Mouse (Mus musculus): ENCODE measurements around the gene Prmt3. TPM values are rescaled to one million over a fixed set of nuclear protein-coding genes. Genes with fewer than 3 reads are reported as not detected.

Gene Prmt3
- polyA plus RNA-seq, 1 experiment from 2014 or later = 52.3 TPM

DNA sequence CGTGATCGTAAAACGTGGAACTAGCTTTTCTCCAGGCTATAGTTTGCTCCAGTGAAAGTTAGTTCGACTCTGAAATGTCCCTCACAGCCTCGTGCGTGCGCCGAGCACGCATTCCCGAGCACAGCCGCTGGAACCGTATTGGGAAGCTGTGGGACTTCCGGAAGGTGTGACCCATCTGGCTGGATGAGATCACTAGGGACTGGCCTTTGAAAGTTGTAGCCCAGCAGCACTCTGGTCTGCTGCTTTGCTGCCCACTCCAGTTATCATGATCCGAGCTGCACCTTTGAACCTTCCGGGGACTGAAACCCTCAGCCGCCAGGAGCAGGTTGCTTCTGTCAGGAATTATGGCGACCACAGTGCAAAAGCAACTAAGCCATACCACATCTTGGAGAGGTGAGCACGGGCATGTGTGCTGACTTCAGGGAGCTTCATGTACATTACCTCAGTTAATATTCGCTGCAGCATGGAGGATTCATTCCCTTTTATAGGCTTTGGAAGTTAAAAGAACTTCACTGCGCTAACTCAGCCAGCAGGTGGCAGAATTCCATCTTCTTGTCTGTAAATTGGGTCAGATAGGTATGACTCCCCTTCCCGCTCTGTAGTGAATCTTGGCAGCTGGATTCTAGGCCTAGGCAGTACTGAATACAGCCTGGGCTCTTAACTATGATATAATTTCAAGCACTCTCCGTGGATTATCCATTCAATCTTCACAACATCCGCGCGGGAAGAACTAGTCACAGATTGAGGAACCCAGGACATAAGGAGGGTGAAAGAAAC is 25.2 kb upstream of the Prmt3 start:
- Histone ChIP-seq H3K4me3 (replicated peaks; ENCODE audit: low read depth, low read length) (no peak overlapping the region), H3K36me3 (ENCODE audit: insufficient read depth, low read length) (no peaks in the 10 kb centered on the region), H3K4me2 (ENCODE audit: low read length) (peak overlapping the region; percentile 19; the same call in 1 of the 2 replicates), H3K9ac (ENCODE audit: low read depth, low read length) (no peak overlapping the region), H3K27ac (no peak overlapping the region), H3K9me3 (replicated peaks; ENCODE audit: low read length) (no peaks in the 10 kb centered on the region), H3K4me1 (replicated peaks; ENCODE audit: insufficient read depth, low read length) (0 out of 2 replicates have a peak, but pooled peaks cover 3% of the 10 kb centered on the region), H3K27me3 (ENCODE audit: insufficient read depth, low read length) (no peaks in the 10 kb centered on the region; the same call in 1 of the 2 replicates)
- ATAC-seq (replicated peaks; ENCODE audit: low FRiP score, low read depth) (no peak), DNase-seq (ENCODE audit: low spot score) (peak; percentile 66)
- TF ChIP-seq CTCF (IDR thresholded peaks at IDR 0.05; ENCODE audit: low read depth) = peak; percentile 74
- 36% methylated on average over 25 of the region's 25 CpGs for WGBS

GRCm38 (mm10) chr7:49754767-49755166 is 23.4 kb upstream of the Prmt3 start:
- 4% methylated on average over 9 of the region's 9 CpGs for WGBS
- Histone ChIP-seq H3K4me2 (ENCODE audit: low read length) (no peak overlapping the region), H3K36me3 (ENCODE audit: insufficient read depth, low read length) (no peaks in the 10 kb centered on the region), H3K4me3 (replicated peaks; ENCODE audit: low read depth, low read length) (no peak overlapping the region), H3K9ac (ENCODE audit: low read depth, low read length) (no peak overlapping the region), H3K4me1 (replicated peaks; ENCODE audit: insufficient read depth, low read length) (0 out of 2 replicates have a peak, but pooled peaks cover 10% of the 10 kb centered on the region), H3K9me3 (replicated peaks; ENCODE audit: low read length) (no peaks in the 10 kb centered on the region), H3K27me3 (ENCODE audit: insufficient read depth, low read length) (no peaks in the 10 kb centered on the region; the same call in 1 of the 2 replicates), H3K27ac (no peak overlapping the region)
- TF ChIP-seq CTCF (IDR thresholded peaks at IDR 0.05; ENCODE audit: low read depth) = peak; percentile 88
- no peak for ATAC-seq (replicated peaks; ENCODE audit: low FRiP score, low read depth)
- peak; percentile 68 for DNase-seq (ENCODE audit: low spot score)

DNA sequence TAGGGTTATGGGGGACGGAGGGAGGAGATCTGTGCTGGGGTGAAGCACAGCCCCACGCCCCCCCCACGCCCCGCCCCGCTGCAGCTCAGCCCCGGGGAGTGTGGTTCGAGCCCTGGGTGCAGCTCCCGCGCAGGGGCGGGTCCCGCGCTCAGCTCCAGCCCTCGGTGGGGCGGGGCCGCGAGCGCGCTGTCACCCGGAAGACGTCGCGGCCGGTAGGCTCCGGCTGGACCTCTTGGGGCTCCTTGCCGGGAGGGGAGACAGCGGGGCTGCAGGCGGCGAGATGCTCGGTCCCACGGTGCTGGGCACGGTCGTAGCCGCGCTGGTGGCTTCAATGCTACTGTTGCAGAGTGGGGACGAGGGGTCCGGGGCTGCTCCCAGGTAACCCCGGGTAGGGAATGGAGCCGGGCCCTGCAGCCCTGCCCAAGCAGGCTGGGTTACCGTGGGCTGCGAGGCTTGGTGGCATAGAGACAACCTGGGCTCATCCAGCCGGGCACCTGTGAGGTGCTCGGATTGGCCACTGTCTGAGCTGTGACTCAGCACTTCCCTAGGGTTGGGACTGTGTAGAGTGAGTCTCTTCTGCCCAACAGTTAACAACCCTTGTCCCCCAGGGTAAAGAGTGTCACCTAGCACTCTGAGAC is 19.1 kb upstream of the Prmt3 start, which contains the start of gene Htatip2:
Gene Htatip2 (plus strand): TSS at position 182 of the 638 bp plus-strand sequence.
- TF ChIP-seq CTCF (IDR thresholded peaks at IDR 0.05; ENCODE audit: low read depth) = no peak
- H3K36me3 ChIP-seq (ENCODE audit: insufficient read depth, low read length) = no peaks in the 10 kb centered on the region
- no peaks in the 10 kb centered on the region for H3K9me3 ChIP-seq (replicated peaks; ENCODE audit: low read length)
- ATAC-seq (replicated peaks; ENCODE audit: low FRiP score, low read depth) = peak; percentile 65
- H3K27ac ChIP-seq = no peak within 1 kb of the TSS
- no peaks in the 10 kb centered on the region for H3K27me3 ChIP-seq (ENCODE audit: insufficient read depth, low read length)
- 0 out of 2 replicates have a peak, but pooled peaks cover 7% of the 10 kb centered on the region for H3K4me1 ChIP-seq (replicated peaks; ENCODE audit: insufficient read depth, low read length)
- DNase-seq (ENCODE audit: low spot score) = peak; percentile 24
- 3% methylated on average over 32 of the region's 42 CpGs for WGBS
- peak within 1 kb of the TSS; percentile 60 for H3K9ac ChIP-seq (ENCODE audit: low read depth, low read length)
- H3K4me3 ChIP-seq (replicated peaks; ENCODE audit: low read depth, low read length) = peak within 1 kb of the TSS; percentile 53
- peak within 1 kb of the TSS; percentile 91 for H3K4me2 ChIP-seq (ENCODE audit: low read length)

DNA sequence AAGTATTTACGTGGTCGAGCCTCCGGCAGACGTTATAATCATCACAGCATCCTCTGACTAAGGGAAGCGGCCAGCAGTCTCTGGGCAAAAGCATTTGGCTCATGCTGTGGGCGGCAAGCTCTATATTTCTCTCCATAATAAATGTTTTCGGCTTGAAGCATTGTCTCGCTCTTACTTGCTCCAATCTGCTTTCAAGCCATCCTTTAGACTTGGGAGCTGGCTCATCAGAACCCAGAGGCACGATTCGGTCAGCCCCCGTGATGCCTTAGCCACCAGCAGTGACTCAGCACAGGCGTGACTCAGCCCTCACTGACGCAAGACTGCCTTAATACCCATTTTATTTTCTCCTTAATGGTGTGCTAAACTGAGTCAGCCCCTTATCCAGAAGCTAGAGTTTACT is 15.5 kb upstream of the Prmt3 start:
- no peak overlapping the region for H3K4me2 ChIP-seq (ENCODE audit: low read length)
- DNase-seq (ENCODE audit: low spot score) (no peak), ATAC-seq (replicated peaks; ENCODE audit: low FRiP score, low read depth) (no peak)
- 0 out of 2 replicates have a peak, but pooled peaks cover 7% of the 10 kb centered on the region for H3K4me1 ChIP-seq (replicated peaks; ENCODE audit: insufficient read depth, low read length)
- H3K9ac ChIP-seq (ENCODE audit: low read depth, low read length) = no peak overlapping the region
- no peaks in the 10 kb centered on the region for H3K9me3 ChIP-seq (replicated peaks; ENCODE audit: low read length)
- no peak overlapping the region for H3K4me3 ChIP-seq (replicated peaks; ENCODE audit: low read depth, low read length)
- no peaks in the 10 kb centered on the region for H3K27me3 ChIP-seq (ENCODE audit: insufficient read depth, low read length)
- WGBS = 78% methylated on average over 13 of the region's 13 CpGs
- H3K36me3 ChIP-seq (ENCODE audit: insufficient read depth, low read length) = no peaks in the 10 kb centered on the region
- TF ChIP-seq CTCF (IDR thresholded peaks at IDR 0.05; ENCODE audit: low read depth) = no peak
- H3K27ac ChIP-seq = no peak overlapping the region

- 0 out of 2 replicates have a peak, but pooled peaks cover 2% of the 10 kb centered on the region for H3K4me1 ChIP-seq (replicated peaks; ENCODE audit: insufficient read depth, low read length)
- H3K4me3 ChIP-seq (replicated peaks; ENCODE audit: low read depth, low read length) = no peak overlapping the region
- ATAC-seq (replicated peaks; ENCODE audit: low FRiP score, low read depth) (no peak), DNase-seq (ENCODE audit: low spot score) (peak; percentile 3)
- no peak overlapping the region for H3K4me2 ChIP-seq (ENCODE audit: low read length)
- WGBS = 57% methylated on average over 10 of the region's 10 CpGs
- no peak overlapping the region for H3K27ac ChIP-seq
- TF ChIP-seq CTCF (IDR thresholded peaks at IDR 0.05; ENCODE audit: low read depth) = no peak
- no peaks in the 10 kb centered on the region for H3K27me3 ChIP-seq (ENCODE audit: insufficient read depth, low read length)
- no peak overlapping the region for H3K9ac ChIP-seq (ENCODE audit: low read depth, low read length)
- no peaks in the 10 kb centered on the region for H3K9me3 ChIP-seq (replicated peaks; ENCODE audit: low read length)
- H3K36me3 ChIP-seq (ENCODE audit: insufficient read depth, low read length) = no peaks in the 10 kb centered on the region
Observed at GRCm38 (mm10) chr7:49764011-49764716, 14.0 kb upstream of the Prmt3 start.

DNA sequence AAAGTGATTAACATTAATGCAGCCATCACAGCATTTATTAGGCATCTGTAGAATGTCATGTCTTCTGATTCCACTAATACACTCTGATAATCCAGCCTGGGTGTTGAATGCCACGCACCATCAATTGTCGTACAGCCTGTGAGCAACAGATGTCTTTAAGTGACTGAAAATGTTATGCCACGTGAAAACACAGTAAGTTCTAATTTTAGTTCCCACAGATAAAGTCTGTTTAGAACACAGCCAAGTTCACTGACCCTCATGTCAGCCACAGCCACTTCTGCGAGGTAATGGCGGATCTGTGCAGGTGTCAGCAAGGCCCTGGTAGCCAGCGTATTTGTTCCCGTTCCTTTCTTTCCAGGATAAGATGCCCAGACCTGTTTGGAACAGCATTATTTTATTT is 12.0 kb upstream of the Prmt3 start:
- WGBS = 92% methylated on average over 7 of the region's 7 CpGs
- DNase-seq (ENCODE audit: low spot score) (no peak), ATAC-seq (replicated peaks; ENCODE audit: low FRiP score, low read depth) (no peak)
- Histone ChIP-seq H3K4me3 (replicated peaks; ENCODE audit: low read depth, low read length) (no peak overlapping the region), H3K4me2 (ENCODE audit: low read length) (no peak overlapping the region), H3K27ac (no peak overlapping the region), H3K4me1 (replicated peaks; ENCODE audit: insufficient read depth, low read length) (no peaks in the 10 kb centered on the region), H3K36me3 (ENCODE audit: insufficient read depth, low read length) (no peaks in the 10 kb centered on the region), H3K9me3 (replicated peaks; ENCODE audit: low read length) (no peaks in the 10 kb centered on the region), H3K27me3 (ENCODE audit: insufficient read depth, low read length) (no peaks in the 10 kb centered on the region), H3K9ac (ENCODE audit: low read depth, low read length) (no peak overlapping the region)
- no peak for TF ChIP-seq CTCF (IDR thresholded peaks at IDR 0.05; ENCODE audit: low read depth)
